Mouse (Mus musculus) cerebellum, postnatal 10 days (tissue): Measurements from ENCODE around the gene Btbd35f27.
"Not testable (repeated sequence)": the region's sequence is repeated elsewhere in the genome, so short reads cannot be mapped to it uniquely, and the experiment has no call there.

Experiments
- DNase-seq, 2 experiments: peaks; one replicate each; pipeline ENCODE4 v3.0.0; 2021; ENCODE audit warnings: mixed read lengths in 2 of 2

Btbd35f27 gene

GRCm38 (mm10) chrX:4951835-4952234 is at the start of gene Btbd35f27:
Btbd35f27 (plus strand) TSS chrX:4952135.
- DNase-seq: not testable (repeated sequence)
